Mouse (Mus musculus): ENCODE measurements around the gene Apoa4.

GRCm38 (mm10) chr9:46259111-46259510, 18.6 kb downstream of the Apoa4 start:
- no peak for TF ChIP-seq POLR2A (IDR thresholded peaks at IDR 0.05; ENCODE audit: borderline replicate concordance, insufficient read depth, low read length)
- TF ChIP-seq CTCF (IDR thresholded peaks at IDR 0.05; ENCODE audit: borderline replicate concordance, insufficient read depth, low read depth, low read length): no peak
